Mouse (Mus musculus) kidney, adult 2 months (tissue): ENCODE results near the gene Tmeff2. TPM values are rescaled to one million over a fixed set of nuclear protein-coding genes. Genes with fewer than 3 reads are reported as not detected.
A peak's percentile ranks its signal among the peaks of the same experiment; 100 is the strongest.

Experiments used
- DNase-seq: peaks from one replicate; pipeline ENCODE4 v3.0.0; 2021
- H3K27ac ChIP-seq: fragments of 200-500 bp; 2 replicates; pipeline ENCODE4 v1.5.1; 2012; ENCODE audit warnings: low read depth, low read length, control low read depth, inconsistent platforms; ENCODE audit not compliant: insufficient read depth
- H3K27me3 ChIP-seq: fragments of 200-500 bp; replicated peaks from 2 replicates; pipeline ENCODE4 v1.6.1; 2012; ENCODE audit warnings: mild to moderate bottlenecking, moderate library complexity, low read length, inconsistent platforms; ENCODE audit not compliant: control insufficient read depth, insufficient read depth
- H3K36me3 ChIP-seq: fragments of 200-500 bp; 2 replicates; pipeline ENCODE4 v1.6.1; 2012; ENCODE audit warnings: mild to moderate bottlenecking, moderate library complexity, low read length, inconsistent platforms; ENCODE audit not compliant: control insufficient read depth, insufficient read depth
- H3K4me1 ChIP-seq: fragments of 200-500 bp; 2 replicates; pipeline ENCODE4 v1.6.1; 2011; ENCODE audit warnings: low read length; ENCODE audit not compliant: control insufficient read depth, insufficient read depth
- H3K4me3 ChIP-seq: fragments of 200-500 bp; 2 replicates; pipeline ENCODE4 v1.5.1; 2011; ENCODE audit warnings: mild to moderate bottlenecking, low read depth, low read length, control low read depth; ENCODE audit not compliant: insufficient read depth
- CTCF ChIP-seq: fragments of 200-500 bp; conservative IDR thresholded peaks from 2 replicates; pipeline ENCODE4 v1.5.1; 2011; ENCODE audit warnings: low read depth, mild to moderate bottlenecking, control low read depth, low read length, moderate library complexity, mixed read lengths; ENCODE audit not compliant: insufficient read depth, insufficient read length
- POLR2A ChIP-seq: fragments of 200-500 bp; IDR thresholded peaks from one replicate; pipeline ENCODE4 v1.6.1; 2011; ENCODE audit warnings: low read depth, low read length, control low read depth
- WGBS: fragments of 180-500 bp; shearing (Covaris S2); methylation state at CpG from one replicate; pipeline ENCODE4 v1.1.7; 2018; 5-methylcytosine and 5-hydroxymethylcytosine counted together
- polyA plus RNA-seq: library from polyadenylated mRNA; depleted of rRNA; stranded (reverse); fragments of >200 nt; gene quantifications from 2 replicates; pipeline ENCODE4 v1.2.3, GENCODE M21; 2012

Gene Tmeff2
- polyA plus RNA-seq, 1 experiment, result 0.52 TPM

DNA sequence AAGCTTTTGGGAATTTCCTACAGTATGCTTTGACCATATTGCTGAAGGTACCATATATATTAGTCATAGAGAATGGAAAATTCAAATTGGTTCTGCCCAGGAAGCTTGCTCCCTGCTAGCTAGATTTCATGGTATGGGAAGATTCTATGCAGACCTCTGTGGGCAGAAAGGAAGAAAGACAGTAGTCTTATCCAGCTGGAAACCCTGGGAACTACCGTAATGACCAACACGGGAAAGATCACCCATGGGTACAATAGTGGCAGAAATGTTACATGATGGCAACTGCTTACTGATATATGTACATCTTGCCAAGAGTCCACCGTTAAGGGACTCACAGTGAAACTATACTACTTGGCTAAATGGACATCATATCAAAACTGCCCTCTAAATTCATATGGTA, 189.4 kb downstream of the Tmeff2 start:
- TF ChIP-seq POLR2A (no peak), CTCF (no peak)
- no peaks in the 10 kb centered on the region for H3K27me3 ChIP-seq
- 93% methylated on average over 3 of the region's 3 CpGs for WGBS

DNA sequence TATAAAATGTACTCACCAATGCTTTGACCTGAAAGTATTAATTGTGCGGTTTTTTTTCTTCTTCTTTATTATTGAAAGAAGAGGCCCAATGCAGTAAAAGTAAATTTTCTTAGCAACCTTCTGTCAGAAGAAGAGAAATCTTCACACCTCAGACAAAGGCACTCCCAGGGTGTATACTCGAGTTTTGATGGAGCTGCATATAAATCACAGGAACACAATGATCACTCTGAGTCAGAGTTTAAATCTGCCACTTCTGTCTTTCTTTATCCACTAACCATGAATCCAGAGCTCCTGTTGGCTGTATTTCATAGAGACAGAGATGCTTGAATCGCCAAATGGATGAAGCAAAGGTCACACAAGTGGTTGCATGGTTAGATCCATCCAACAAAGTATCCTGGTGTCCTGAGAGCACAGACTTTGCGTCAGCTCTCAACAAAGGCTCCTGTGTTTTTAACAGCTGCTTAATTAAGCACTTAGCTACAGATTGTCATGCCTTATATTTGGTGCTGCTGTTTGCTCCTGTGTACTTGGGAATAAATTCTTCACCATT, 189.8 kb downstream of the Tmeff2 start:
- 57% methylated on average over 4 of the region's 4 CpGs for WGBS
- Histone ChIP-seq H3K27me3 (no peaks in the 10 kb centered on the region), H3K27ac (no peak overlapping the region), H3K36me3 (no peaks in the 10 kb centered on the region), H3K4me3 (no peak overlapping the region), H3K4me1 (no peaks in the 10 kb centered on the region)
- no peak for TF ChIP-seq POLR2A
- no peak for TF ChIP-seq CTCF
- DNase-seq, result no peak

More for the DNA sequence above, 189.4 kb downstream of the Tmeff2 start:
- H3K27ac ChIP-seq, result no peak overlapping the region
- H3K4me1 ChIP-seq, result no peaks in the 10 kb centered on the region
- H3K36me3 ChIP-seq, result no peaks in the 10 kb centered on the region
- no peak overlapping the region for H3K4me3 ChIP-seq
- DNase-seq, result no peak

DNA sequence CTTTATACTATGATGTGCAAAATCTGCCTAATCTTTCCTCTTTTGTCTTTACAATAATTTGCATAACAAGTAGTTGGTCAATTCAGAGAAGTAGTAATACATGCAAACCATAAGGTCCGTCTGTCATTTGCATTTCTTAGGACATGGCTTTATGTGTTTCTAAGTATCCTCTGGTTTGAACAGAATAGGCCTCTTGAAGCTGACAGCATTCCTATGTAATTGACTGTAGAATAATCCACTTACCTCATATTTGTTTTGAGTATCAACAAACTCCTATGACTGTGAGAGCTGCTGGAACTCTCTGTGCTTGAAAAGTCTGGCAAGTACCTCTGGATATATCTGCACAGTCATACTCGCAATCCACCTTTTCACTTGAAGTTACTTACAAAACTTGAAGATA, 194.3 kb downstream of the Tmeff2 start:
- Histone ChIP-seq H3K27me3 (no peaks in the 10 kb centered on the region), H3K36me3 (no peaks in the 10 kb centered on the region), H3K27ac (no peak overlapping the region), H3K4me1 (no peaks in the 10 kb centered on the region), H3K4me3 (no peak overlapping the region)
- 88% methylated on average over 2 of the region's 2 CpGs for WGBS
- no peak for DNase-seq
- TF ChIP-seq CTCF (no peak), POLR2A (no peak)

- Histone ChIP-seq H3K4me3 (no peak overlapping the region), H3K27ac (no peak overlapping the region), H3K27me3 (no peaks in the 10 kb centered on the region), H3K4me1 (no peaks in the 10 kb centered on the region), H3K36me3 (no peaks in the 10 kb centered on the region)
- TF ChIP-seq CTCF, result no peak
- no peak for TF ChIP-seq POLR2A
- 70% methylated on average over 4 of the region's 4 CpGs for WGBS
- peak; percentile 46 for DNase-seq
Observed at GRCm38 (mm10) chr1:51096848-51097598, 196.6 kb downstream of the Tmeff2 start.

GRCm38 (mm10) chr1:51101034-51101590, 200.7 kb downstream of the Tmeff2 start:
- no peaks in the 10 kb centered on the region for H3K36me3 ChIP-seq
- no peaks in the 10 kb centered on the region for H3K4me1 ChIP-seq
- 83% methylated on average over 2 of the region's 2 CpGs for WGBS
- H3K4me3 ChIP-seq, result no peak overlapping the region
- H3K27me3 ChIP-seq, result no peaks in the 10 kb centered on the region
- no peak for DNase-seq
- no peak for TF ChIP-seq POLR2A
- TF ChIP-seq CTCF, result no peak
- H3K27ac ChIP-seq, result no peak overlapping the region

DNA sequence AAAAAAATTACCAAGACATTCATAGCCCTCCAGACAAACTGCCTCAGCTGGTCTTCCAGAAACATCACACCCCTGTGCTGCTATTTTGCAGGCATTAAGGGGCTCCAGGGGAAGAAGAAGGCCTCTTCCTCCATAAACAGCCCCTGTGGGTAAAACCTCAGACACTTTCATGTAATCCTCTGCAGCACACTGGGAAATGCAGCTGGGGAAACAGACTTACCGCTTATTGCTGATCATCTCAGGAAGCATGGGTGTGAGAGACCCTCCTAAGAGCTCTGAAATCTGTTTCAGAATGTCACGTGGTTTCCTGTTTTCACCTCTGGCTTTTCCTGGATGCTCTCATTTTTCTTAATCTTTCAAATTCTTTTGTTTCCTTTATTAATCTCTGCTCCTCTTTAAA, 204.3 kb downstream of the Tmeff2 start:
- Histone ChIP-seq H3K4me3 (no peak overlapping the region), H3K27me3 (no peaks in the 10 kb centered on the region), H3K36me3 (no peaks in the 10 kb centered on the region), H3K27ac (no peak overlapping the region), H3K4me1 (no peaks in the 10 kb centered on the region)
- no peak for TF ChIP-seq CTCF
- no peak for TF ChIP-seq POLR2A
- no peak for DNase-seq
- 57% methylated on average over 2 of the region's 2 CpGs for WGBS

GRCm38 (mm10) chr1:51106401-51106920, 206.0 kb downstream of the Tmeff2 start:
- 70% methylated on average over 4 of the region's 4 CpGs for WGBS

More at GRCm38 (mm10) chr1:51106401-51106920, 206.0 kb downstream of the Tmeff2 start:
- Histone ChIP-seq H3K4me1 (no peaks in the 10 kb centered on the region), H3K27ac (no peak overlapping the region), H3K36me3 (no peaks in the 10 kb centered on the region), H3K27me3 (no peaks in the 10 kb centered on the region), H3K4me3 (no peak overlapping the region)
- DNase-seq, result peak; percentile 31
- no peak for TF ChIP-seq POLR2A
- TF ChIP-seq CTCF, result no peak
